Mouse (Mus musculus): Measurements from ENCODE around the gene Il15.

Il15 gene

GRCm38 (mm10) chr8:82402686-82403330 lies at the start of gene Il15:
TSS of gene Il15 (minus strand) at chr8:82403222.
- DNase-seq (ENCODE audit: low spot score): no peak

GRCm38 (mm10) chr8:82444897-82445296 lies 41.9 kb upstream of the Il15 start:
- DNase-seq (ENCODE audit: low spot score): no peak

GRCm38 (mm10) chr8:82416587-82417340 lies 13.7 kb upstream of the Il15 start:
- no peak for DNase-seq (ENCODE audit: low spot score)

- no peak for DNase-seq (ENCODE audit: low spot score)
Observed at GRCm38 (mm10) chr8:82415485-82415884, 12.5 kb upstream of the Il15 start.

GRCm38 (mm10) chr8:82410135-82410534 lies 7.1 kb upstream of the Il15 start:
- DNase-seq (ENCODE audit: low spot score): no peak

- DNase-seq (ENCODE audit: low spot score): no peak
Observed at GRCm38 (mm10) chr8:82407060-82407459, 4.0 kb upstream of the Il15 start.

- no peak for DNase-seq (ENCODE audit: low spot score)
Observed at GRCm38 (mm10) chr8:82404068-82404467, 1.0 kb upstream of the Il15 start.

- no peak for DNase-seq (ENCODE audit: low spot score)
Observed at GRCm38 (mm10) chr8:82402261-82402685, 749 bp downstream of the Il15 start.

- no peak for DNase-seq (ENCODE audit: low spot score)
Observed at GRCm38 (mm10) chr8:82401490-82401889, 1.5 kb downstream of the Il15 start.

- DNase-seq (ENCODE audit: low spot score): no peak
Observed at GRCm38 (mm10) chr8:82401059-82401458, 2.0 kb downstream of the Il15 start.

- DNase-seq (ENCODE audit: low spot score): no peak
Observed at GRCm38 (mm10) chr8:82400376-82400775, 2.6 kb downstream of the Il15 start.

- no peak for DNase-seq (ENCODE audit: low spot score)
Observed at GRCm38 (mm10) chr8:82398546-82398945, 4.5 kb downstream of the Il15 start.

- DNase-seq (ENCODE audit: low spot score): no peak
Observed at GRCm38 (mm10) chr8:82391258-82391657, 11.8 kb downstream of the Il15 start.

- no peak for DNase-seq (ENCODE audit: low spot score)
Observed at GRCm38 (mm10) chr8:82388356-82388902, 14.6 kb downstream of the Il15 start.

- DNase-seq (ENCODE audit: low spot score): no peak
Observed at GRCm38 (mm10) chr8:82387614-82388013, 15.4 kb downstream of the Il15 start.

- DNase-seq (ENCODE audit: low spot score): no peak
Observed at GRCm38 (mm10) chr8:82385867-82386266, 17.2 kb downstream of the Il15 start.

- DNase-seq (ENCODE audit: low spot score): no peak
Observed at GRCm38 (mm10) chr8:82384458-82385234, 18.4 kb downstream of the Il15 start.

- DNase-seq (ENCODE audit: low spot score): no peak
Observed at GRCm38 (mm10) chr8:82383346-82383745, 19.7 kb downstream of the Il15 start.

GRCm38 (mm10) chr8:82382316-82382715 lies 20.7 kb downstream of the Il15 start:
- DNase-seq (ENCODE audit: low spot score): no peak

- DNase-seq (ENCODE audit: low spot score): no peak
Observed at GRCm38 (mm10) chr8:82374470-82374869, 28.6 kb downstream of the Il15 start.

GRCm38 (mm10) chr8:82372846-82373245 lies 30.2 kb downstream of the Il15 start:
- DNase-seq (ENCODE audit: low spot score): no peak

GRCm38 (mm10) chr8:82370657-82371056 lies 32.4 kb downstream of the Il15 start:
- no peak for DNase-seq (ENCODE audit: low spot score)

- no peak for DNase-seq (ENCODE audit: low spot score)
Observed at GRCm38 (mm10) chr8:82361061-82361460, 42.0 kb downstream of the Il15 start.

Measured in MN1 (cell line).